Mouse (Mus musculus) naive thymus-derived CD4-positive, alpha-beta T cell, adult 2 months (primary cell): ENCODE measurements around the gene Clps.
A peak's percentile ranks its signal among the peaks of the same experiment; 100 is the strongest.

Experiments
- DNase-seq: peaks from one replicate; pipeline ENCODE4 v3.0.0-alpha.2; 2011; ENCODE audit warnings: low read depth

Gene Clps

GRCm38 (mm10) chr17:28553040-28553793, 7.3 kb downstream of the Clps start:
- DNase-seq = peak; percentile 88

- DNase-seq = no peak
Measured at GRCm38 (mm10) chr17:28549111-28549510, 11.5 kb downstream of the Clps start, which contains the start of gene Clpsl2. Gene Clpsl2 (plus strand): TSS chr17:28549411.

DNA sequence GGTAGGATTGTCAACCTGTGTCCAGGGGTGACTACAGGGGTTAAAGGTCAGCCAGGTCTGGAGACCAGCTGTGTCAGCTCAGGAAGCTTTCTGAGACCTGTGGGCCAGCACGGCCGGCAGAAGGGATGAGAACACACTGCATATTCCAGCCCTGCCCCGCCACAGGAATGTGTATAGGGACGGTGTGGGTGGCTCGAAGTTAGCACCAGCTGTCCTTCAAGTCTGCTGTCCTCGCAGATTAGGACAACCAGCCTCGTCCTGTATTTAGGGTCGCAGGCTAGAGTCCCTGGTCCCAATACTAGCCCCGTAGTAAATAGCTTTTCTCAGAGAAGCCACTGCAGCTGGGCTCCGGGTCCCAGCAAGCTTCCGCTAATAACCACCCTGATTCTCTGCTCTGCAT, 12.0 kb downstream of the Clps start:
- no peak for DNase-seq

GRCm38 (mm10) chr17:28546925-28547324, 13.6 kb downstream of the Clps start:
- DNase-seq = no peak

- DNase-seq = no peak
Measured at GRCm38 (mm10) chr17:28537881-28538280, 22.7 kb downstream of the Clps start.

GRCm38 (mm10) chr17:28533327-28533726, 27.2 kb downstream of the Clps start:
- no peak for DNase-seq

- no peak for DNase-seq
Measured at GRCm38 (mm10) chr17:28532557-28532956, 28.0 kb downstream of the Clps start.

DNA sequence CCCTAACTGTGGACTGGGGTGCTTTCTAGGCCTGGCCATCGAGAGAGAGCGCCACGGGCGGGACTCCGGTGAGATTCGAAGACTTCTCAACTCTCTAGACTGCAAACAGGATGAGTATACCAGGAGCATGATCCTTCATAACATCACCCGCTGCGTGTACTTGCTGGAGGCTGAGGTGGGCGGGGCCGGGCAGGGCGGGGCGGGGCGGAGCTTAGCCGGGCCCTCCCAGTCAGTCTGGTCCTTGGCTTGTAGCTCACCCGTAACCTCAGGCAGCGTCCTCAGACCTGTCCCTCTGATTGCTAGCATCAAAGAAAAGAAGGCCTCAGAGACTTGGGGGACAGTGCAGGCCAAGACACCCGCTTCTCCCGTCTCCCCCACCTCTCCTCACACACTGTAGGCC, 28.6 kb downstream of the Clps start:
- no peak for DNase-seq

GRCm38 (mm10) chr17:28530506-28530905, 30.1 kb downstream of the Clps start, which contains the start of gene Armc12:
Gene Armc12 (plus strand): TSS chr17:28530806.
- no peak for DNase-seq

GRCm38 (mm10) chr17:28529116-28529515, 31.4 kb downstream of the Clps start:
- DNase-seq = no peak

DNA sequence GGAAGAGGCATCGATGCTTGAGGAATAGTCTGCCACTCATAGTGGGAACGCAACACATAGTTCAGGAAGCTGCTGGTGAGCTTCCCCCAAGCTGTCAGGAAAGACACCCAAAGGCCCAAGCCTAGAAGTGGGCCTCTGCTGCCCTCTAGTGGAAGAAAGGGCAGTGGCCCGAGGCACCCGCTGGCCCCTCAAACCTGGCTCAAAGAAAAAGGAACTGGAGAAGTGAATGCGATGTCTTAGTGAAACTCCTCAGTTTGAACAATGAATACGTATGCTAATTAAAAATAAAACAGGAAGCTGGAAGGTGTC, 32.6 kb downstream of the Clps start:
- DNase-seq = peak; percentile 89

DNA sequence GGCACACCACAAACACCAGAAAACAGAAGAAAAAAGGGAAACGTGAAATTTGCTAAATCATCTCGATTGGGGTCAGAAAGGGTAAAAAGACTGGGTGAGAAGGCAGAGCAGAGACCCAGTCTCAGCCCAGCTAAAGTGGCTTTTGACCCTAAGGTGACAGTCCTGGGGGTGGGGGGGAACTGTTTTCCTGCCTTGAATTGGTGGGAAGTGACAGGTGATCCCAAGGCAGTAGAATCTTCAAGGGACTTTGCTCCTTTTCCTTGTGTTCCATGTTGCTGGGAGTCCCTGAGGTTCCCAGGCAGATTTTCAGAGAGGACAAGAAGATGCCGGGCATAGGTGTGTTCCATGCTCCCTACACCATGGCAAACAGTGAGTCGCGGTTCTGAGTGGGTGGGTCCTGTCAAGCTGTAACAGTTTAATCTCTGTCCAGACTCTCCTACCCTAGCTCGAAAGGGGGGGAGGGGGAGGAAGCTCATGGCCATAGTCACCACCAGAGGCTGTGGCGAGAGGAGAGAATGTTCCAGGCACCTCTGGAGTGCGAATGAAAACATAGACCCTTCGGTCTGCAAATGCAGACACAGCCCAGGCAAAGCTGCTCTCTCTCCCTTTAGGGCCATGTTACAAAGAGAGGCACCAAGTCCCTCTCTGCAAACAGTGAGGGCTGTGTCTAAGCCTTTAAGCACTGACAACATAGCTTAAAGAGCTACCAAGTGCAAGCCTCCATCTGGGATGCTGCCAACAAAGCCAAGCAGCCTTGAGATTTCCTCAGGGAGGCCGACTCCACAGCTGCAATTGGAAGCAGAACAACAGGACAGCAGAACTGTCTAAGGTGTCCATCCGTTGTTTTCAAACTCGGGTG, 33.2 kb downstream of the Clps start:
- no peak for DNase-seq

GRCm38 (mm10) chr17:28524831-28525430, 35.6 kb downstream of the Clps start:
- no peak for DNase-seq

DNA sequence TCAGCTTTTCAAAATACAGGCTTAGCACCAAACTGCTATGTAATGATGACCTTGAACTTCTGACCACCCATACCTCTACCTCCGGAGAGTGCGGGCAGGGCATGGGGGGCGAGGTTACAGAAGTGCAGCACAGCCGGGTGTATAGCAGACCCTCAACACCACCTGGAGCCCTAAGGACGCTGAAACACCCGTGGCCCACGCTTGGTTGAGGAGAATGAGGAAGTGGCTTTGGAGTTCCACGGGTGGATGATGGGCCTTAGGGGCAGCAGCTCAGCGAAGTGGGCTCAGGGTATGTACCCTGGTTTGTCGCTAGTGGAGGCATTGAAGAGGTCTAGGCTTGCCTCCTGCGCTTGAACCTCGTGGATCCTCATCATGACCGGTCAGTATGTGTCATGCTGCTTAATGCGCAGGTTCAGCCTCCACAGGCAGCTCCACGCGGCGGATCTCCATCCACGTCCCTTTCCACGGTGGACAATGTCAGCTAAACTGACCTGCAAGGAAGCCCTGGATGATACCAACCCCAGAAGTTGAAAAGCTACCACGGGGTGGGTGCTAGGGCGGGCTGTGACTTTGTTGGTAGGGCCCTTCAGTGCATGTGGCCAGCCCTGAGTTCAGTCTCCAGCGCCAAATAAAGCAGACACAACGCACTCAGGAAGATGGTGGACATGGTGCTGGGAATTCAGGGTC, 36.4 kb downstream of the Clps start:
- no peak for DNase-seq

- DNase-seq = peak; percentile 73
Measured at GRCm38 (mm10) chr17:28523355-28524008, 37.1 kb downstream of the Clps start.

DNA sequence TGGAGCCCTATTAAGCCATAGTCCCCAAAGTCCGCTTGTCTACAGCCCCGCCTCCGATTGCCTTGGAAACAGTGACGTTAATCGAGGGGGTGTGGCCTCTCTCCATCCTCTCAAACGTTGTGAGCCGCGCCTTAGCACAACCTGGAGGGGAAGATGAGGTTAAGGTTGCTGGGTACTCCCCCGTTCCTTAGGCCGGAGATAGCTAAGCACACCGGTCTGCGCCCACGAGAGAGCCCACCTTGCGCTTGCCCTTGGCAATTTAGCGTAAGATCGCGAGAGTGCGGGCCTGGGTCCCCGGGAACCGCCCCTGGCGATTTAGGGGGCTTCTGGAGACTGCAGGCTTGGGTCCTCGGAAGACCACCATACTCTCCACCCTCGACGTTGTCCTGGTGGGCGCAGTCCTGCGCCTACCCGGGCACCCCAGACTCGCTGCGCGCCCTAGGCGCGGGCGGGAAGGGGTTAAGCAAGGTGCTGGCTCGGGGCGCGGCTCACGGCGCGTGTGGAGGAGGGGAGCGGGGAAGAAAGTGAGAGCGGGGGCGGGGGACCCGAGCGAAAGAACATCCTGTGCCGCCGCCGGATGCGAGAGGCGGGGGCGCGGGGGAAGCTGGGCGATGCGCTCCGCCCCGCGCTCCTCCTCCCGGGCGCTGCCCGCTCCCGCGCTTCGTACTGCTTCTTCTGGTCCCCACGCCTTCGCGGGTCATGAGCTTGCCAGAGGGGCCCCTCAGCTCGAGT, 37.8 kb downstream of the Clps start:
- peak; percentile 94 for DNase-seq

DNA sequence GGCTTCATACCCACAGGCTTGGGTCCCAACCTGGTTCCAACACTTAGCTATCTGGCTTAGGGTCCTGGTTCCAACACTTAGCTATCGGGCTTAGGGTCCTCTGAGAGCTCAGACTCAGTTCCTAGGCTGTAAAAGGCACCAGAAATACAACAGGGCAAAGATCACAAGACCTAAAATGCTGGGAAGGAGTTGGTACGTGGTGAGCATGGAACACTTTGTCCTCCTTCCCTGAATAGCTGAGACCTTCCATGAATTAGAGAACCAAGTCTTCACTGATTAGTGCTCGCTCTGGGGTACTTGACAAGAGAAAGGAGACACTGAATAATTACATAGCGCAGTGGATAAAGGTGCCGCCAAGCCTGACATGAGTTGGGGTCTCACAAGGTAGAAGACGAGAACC, 38.6 kb downstream of the Clps start:
- DNase-seq = no peak

- DNase-seq = no peak
Measured at GRCm38 (mm10) chr17:28521071-28521726, 39.4 kb downstream of the Clps start.

DNA sequence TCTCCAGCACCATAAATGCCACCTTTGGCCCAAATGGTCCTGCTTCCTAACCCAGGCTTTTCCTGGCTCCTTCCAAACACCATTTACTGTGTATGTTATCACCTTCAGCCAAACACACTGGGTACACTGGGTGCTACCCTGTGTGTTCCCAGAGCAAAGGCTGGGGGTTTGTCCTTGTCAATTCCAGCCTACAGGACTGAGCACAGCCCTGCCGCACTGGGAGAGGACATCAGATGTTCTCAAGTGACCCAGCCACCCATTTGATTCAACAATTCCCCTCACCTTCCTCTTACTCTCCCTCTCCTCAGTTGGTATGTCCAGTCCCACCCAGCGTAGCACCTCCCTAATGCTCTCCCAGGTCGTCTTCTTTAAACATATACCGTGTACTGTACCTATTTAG, 40.0 kb downstream of the Clps start:
- no peak for DNase-seq

GRCm38 (mm10) chr17:28519827-28520226, 40.7 kb downstream of the Clps start:
- DNase-seq = peak; percentile 68
